Mouse (Mus musculus) splenic B cell, adult 2 months (primary cell): ENCODE results near the gene Snx9.

Source experiments
- DNase-seq: peaks from one replicate; pipeline ENCODE4 v3.0.0-alpha.2; 2011; ENCODE audit warnings: low read depth, low spot score
- H3K27me3 ChIP-seq: 2 replicates; pipeline ENCODE4 v1.6.1; 2012; ENCODE audit warnings: mild to moderate bottlenecking, low read length, moderate library complexity, mixed read lengths; ENCODE audit not compliant: control insufficient read depth, poor library complexity, insufficient read depth, severe bottlenecking
- H3K36me3 ChIP-seq: 2 replicates; pipeline ENCODE4 v1.6.1; 2012; ENCODE audit warnings: mild to moderate bottlenecking, low read length, moderate library complexity, mixed read lengths; ENCODE audit not compliant: control insufficient read depth, poor library complexity, insufficient read depth, severe bottlenecking

Gene Snx9

DNA sequence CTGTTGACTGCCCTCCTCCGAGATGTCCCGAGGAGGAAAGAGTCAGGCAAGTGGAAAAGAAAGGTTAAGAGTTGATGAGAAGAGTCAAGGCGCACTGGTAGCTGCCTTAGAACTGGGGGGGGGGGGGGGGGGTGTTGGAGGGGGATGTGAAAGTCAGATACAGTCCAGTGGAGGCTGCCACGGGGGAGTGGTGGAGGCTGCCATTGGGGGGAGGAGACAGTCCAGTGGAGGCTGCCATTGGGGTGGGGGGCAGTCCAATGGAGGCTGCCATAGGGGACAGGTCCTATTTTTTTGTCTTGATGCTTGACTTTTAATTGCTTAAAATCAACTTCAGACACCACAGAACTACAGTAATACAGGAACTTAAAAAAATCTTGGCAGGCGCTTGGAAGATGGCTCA is 91.0 kb downstream of the Snx9 start:
- Histone ChIP-seq H3K36me3 (peaks cover 2% of the 10 kb centered on the region), H3K27me3 (no peaks in the 10 kb centered on the region)
- DNase-seq, result peak; percentile 66

DNA sequence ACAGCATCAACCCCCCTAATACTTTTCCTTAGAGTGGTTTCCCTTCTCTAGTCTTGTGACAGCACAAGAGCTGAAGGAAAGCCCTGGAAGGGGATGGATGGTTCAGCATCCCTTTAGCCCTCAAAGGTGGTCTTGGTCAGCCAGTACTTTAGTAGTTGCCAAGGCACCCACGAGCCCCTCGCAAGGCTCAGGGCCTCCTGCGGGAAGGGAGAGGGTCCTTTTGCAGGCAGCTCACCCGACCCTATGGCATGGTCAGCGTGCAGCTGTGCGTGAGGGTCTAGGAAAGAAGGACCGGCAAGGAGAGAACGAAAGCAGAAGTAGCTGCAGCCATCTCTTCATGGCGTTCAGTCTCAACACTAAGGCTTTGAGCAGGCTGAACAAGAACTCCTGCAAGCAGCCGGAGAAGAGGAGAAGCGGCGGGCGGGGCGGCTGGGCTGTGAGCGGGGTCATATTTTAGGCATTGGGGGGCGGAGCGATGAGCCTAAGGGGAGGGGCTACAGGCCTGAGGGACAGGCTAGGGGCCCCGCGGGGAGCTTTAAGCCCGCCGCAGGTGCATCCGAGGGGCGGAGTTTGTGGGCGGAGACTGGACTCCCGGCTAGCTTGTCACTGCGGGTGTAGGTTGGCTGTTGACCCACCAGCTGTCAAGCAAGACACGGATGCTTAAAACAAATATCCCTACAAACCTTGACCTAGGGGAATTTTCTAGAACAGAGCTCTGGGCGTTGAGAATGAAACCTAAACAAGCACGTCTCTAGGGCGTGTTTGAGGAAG is 93.6 kb downstream of the Snx9 start:
- peak; percentile 96 for DNase-seq
- H3K27me3 ChIP-seq, result no peaks in the 10 kb centered on the region
- no peaks in the 10 kb centered on the region for H3K36me3 ChIP-seq

DNA sequence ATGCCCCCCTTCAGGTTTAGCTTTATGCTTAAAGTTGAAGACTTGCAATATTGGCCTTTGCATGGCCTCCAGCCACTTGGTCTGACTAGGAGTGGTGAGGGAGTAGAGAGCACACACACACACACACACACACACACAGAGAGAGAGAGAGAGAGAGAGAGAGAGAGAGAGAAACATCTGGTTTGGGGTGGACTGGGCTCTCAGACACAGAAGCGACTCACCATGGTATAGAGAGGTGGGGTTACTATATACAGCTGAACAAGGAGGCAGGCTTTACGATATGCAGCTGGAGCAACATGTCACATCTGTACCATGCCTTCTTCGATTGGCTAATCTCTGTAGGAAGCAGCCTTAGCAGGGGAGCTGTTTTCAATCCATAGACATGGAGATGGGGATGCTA is 94.6 kb downstream of the Snx9 start:
- Histone ChIP-seq H3K36me3 (no peaks in the 10 kb centered on the region), H3K27me3 (no peaks in the 10 kb centered on the region)
- DNase-seq, result no peak

DNA sequence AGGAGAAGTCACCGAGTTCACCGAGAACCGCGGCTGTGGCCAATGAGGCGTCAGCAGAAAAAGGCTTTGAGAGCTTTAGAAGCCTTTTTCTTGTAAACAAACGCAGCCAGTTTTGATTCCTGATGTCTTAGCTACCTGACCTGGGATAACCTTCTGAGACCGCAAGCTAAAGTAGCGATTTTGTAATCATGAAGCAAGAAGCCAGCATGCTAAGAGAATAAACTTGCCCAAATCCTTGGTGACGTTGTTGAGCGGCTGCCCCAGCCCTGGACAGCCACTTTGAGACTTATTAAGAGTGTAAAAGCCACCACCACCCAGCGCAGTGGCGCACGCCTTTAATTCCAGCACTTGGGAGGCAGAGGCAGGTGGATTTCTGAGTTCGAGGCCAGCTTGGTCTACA is 95.1 kb downstream of the Snx9 start:
- Histone ChIP-seq H3K36me3 (no peaks in the 10 kb centered on the region), H3K27me3 (no peaks in the 10 kb centered on the region)
- DNase-seq, result peak; percentile 60

DNA sequence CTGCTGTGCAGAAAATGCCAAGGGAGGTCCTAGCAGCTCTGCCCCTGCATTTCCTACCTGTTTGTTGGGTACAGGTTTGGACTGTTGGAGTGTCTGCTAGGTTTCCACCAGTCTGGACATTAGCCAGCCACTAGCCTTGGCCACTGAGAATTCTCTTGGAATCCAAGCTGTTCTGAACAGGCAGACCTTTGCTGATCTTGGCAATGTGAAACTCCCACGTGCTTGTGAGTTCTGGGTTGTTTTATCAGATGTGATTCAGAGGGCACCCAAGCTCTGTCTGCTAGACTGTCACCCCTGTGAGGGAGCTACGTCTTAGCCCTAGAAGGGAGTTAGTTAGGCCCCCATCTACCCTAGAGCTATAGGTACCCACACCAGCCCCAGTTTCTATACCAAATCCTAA is 96.3 kb downstream of the Snx9 start:
- DNase-seq, result no peak
- Histone ChIP-seq H3K27me3 (no peaks in the 10 kb centered on the region), H3K36me3 (no peaks in the 10 kb centered on the region)

DNA sequence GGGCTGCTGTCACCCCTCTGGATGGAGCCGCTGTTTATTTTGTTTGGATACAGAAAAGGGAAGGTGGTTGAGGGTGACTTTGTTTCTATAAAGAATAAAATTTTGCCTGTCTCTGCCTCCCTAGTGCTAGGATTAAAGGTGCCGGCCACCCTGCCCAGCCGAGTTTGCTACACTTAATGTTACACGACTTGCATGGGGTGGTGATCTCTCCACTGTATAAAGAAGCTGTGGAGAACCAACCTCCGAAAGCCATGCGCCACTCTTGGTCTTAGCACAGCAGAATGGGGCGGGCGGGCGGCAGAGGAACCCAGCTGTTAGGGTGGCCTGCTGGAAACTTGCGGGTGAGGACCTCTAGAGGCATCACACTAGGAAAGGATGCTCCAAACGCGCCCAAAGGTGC is 98.7 kb downstream of the Snx9 start:
- no peaks in the 10 kb centered on the region for H3K27me3 ChIP-seq
- H3K36me3 ChIP-seq, result no peaks in the 10 kb centered on the region
- DNase-seq, result no peak

DNA sequence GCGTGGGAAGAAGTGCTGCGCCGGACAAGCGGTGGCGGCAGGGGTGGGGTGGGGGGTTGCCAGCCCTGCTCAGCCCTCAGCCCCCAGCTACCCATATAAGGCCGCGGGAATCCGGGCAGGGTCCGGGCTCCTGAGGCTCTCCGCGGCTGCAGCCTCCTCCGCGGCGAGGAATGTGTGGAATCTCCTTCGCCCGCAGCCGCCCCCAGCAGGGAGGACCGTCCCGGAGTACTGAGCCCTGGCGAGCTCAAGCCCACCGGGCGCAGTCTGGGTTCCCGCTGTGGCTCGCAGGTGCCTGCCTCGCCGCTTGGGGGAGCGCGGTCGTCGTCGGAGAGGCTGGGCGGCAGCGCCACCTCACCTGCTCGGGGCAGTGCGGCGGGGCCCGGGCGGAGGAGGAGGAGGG is 99.7 kb downstream of the Snx9 start:
- H3K27me3 ChIP-seq, result no peaks in the 10 kb centered on the region
- DNase-seq, result peak; percentile 87

DNA sequence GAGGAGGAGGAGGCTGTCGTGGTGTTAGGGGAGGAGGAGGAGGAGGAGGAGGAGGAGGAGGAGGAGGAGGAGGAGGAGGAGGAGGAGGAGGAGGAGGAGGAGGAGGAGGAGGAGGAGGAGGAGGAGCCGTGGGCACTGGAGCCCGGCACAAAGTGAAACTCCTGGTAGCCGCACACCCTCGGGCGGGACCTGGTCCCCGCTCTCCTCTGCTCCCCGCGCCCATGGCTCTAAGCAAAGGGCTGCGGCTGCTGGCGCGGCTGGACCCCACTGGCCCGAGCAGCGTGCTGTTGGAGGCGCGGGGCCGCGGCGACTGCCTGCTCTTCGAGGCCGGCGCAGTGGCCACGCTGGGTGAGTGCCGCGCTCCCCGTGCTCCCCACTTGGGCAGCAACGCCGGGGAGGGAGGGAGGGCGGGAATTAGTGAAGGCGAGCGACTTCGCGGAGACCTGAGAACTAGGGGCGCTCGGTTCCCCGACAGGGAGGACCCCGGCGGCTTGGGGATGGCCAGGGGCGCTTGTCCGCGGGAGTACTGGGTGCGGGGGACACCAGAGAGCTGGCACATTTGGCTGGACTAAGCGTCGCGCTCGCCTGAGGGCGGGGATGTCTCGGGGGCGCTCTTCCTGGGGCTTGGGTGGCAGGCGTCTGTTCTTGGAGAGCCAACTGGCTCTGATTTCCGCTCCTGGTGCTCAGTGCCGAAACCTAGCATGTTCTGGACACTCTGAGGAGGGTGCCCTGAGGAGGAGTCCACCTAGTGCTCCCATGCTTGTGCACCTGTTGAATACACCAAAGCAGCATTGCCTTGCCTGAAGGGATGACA is 100.3 kb downstream of the Snx9 start, which contains the start of gene Synj2:
Gene Synj2 (plus strand): TSS at position 51 of the 814 bp plus-strand sequence.
- Histone ChIP-seq H3K36me3 (no peaks in the 10 kb centered on the region), H3K27me3 (no peaks in the 10 kb centered on the region)
- DNase-seq, result peak; percentile 65

More for the DNA sequence above, 99.7 kb downstream of the Snx9 start:
- H3K36me3 ChIP-seq, result no peaks in the 10 kb centered on the region

DNA sequence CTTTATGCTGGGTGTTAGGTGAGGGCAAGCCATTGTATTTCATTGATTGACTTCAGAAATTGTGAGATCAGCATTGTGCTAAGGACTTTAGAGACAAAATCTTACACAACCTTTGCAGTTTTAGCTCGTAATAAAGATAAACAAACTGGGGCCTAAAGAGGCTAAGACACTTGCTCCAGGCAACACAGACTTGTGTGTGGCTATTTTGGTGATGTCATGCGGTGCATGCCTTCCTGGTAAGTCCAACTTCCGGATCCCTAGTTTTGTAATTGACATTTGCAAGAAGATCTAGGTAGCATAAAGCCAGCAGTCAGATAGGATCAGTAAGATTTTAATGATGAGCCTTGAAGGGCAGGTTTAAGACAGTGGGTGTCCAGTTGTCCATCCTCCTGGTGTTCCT is 101.0 kb downstream of the Snx9 start:
- H3K36me3 ChIP-seq, result no peaks in the 10 kb centered on the region
- H3K27me3 ChIP-seq, result no peaks in the 10 kb centered on the region
- no peak for DNase-seq

DNA sequence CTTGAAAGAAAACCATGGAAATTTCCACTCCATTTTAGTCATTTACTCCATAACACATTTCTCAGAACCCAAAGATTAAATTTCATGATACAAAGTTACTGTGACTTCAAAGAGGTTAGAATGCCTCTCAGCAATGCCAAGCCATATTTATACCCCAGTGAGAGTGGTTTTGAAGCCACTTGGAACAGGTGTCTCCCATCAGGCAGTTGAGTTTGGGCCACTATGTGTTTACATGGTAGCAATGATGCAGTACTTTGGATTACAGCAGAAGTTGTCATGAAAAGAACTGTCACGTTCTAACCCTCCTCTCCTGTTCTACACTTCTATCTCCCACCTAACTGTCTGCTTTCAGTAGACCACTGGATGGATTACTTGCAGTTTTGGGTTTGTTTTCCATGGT is 101.9 kb downstream of the Snx9 start:
- Histone ChIP-seq H3K27me3 (no peaks in the 10 kb centered on the region), H3K36me3 (no peaks in the 10 kb centered on the region)
- no peak for DNase-seq

DNA sequence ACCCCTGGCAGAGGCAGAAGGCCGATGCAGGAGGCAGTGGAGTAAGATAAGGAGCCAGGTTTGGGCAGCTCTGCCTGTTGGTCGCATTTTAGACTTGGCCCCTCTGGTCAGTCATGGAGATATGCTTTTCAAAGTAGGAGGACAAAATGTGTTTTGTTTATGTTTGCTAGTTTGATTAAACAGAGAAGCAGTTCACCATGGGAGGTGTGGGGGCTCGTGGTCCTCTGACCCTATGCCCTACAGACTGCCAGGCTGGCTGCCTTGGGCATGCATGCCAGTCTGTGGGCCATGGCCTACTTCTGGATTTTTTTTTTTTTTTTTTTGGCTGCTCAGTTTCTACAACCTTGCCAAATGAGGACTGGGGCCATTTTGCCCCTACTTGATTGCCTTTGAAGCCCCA is 105.9 kb downstream of the Snx9 start:
- Histone ChIP-seq H3K36me3 (no peaks in the 10 kb centered on the region), H3K27me3 (no peaks in the 10 kb centered on the region)
- no peak for DNase-seq

DNA sequence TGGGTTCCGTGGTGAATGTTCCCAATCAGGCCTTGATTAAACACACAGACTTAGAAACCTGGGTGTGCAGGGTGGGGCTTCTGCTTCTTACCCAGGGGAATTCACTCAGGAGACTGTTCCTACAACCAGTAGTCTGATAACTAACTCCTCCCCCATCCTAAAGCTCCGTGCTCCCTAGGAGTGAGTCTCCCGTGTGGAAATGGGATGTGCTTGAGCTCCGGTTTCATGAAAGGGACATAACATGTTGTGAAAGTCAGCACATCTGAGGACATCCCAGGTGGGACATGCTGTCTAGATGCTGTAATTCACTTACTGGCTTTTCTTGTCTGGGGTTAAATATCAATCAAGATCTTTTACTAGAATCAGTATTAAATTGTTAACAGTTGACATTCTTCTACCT is 111.3 kb downstream of the Snx9 start:
- H3K27me3 ChIP-seq, result no peaks in the 10 kb centered on the region
- no peak for DNase-seq
- no peaks in the 10 kb centered on the region for H3K36me3 ChIP-seq

DNA sequence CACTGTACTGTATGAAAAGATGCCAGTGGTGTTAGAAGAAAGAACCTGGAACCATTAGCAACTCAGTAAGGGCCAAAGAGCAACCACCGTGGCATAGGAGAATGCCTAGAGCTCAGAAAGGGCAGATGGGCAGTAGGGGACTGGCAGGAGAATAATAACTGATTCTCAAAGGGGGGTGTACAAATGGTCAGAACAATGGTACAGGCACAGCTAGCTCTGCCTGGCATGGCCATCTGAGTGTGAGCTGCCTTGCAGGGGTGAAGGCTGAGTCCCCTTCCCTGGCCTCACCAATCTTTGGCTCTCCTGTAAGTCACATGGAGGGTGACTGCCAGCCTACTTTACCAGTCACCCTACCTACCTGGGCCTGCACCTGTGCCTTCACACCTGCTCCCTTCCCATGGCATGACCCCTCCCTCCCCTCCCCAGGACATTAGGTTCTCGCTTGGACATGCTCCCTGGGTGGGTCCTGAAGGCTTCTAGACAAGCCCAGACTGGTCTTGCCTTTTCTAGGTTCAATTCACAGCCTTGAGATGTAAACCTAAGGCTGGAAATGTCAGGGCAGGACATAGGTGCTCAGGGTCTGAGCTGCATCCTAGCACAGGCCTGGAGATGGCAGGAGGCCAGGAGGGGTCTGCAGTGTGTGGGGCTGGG is 115.3 kb downstream of the Snx9 start:
- H3K27me3 ChIP-seq, result no peaks in the 10 kb centered on the region
- H3K36me3 ChIP-seq, result no peaks in the 10 kb centered on the region
- DNase-seq, result no peak

DNA sequence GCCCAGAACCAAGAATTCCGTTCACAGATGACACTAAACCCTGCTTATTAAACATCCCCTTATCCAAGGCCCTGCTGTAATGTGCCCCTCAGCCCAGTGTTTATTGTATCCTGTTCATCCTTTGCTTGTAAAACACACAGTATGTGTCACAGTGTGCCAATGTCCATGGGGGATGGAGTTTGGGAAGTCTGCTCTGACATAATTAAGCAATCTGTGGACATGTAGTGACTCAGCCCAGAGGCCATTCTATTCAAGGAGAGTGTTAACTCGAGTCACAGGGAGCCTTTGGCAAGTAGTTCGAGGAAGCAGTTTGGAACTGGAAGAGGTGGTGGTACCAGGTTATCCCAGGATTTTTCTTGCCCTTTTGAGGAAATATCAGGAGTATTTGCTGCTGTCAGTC is 116.0 kb downstream of the Snx9 start:
- no peaks in the 10 kb centered on the region for H3K27me3 ChIP-seq
- no peak for DNase-seq

DNA sequence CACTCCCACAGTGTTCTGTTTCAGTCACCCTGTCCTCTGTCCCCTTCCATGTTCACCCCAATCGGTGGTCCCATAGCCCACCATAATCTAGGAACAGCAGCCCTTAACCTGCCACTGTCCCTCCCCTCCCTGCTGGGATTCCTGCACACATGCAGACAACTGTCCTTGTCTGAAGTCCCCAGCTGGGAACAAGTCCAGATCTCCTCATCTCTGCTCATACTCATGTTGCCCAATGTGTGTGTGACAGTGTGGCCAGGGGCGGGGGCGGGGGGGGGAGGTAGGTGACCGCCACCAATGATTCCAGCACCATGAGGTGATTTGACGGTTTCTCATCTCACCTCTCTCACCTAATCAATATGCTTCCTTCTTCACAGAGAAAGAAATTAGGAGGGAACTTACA is 117.1 kb downstream of the Snx9 start:
- no peak for DNase-seq
- Histone ChIP-seq H3K27me3 (no peaks in the 10 kb centered on the region), H3K36me3 (no peaks in the 10 kb centered on the region)

More for the DNA sequence above, 116.0 kb downstream of the Snx9 start:
- no peaks in the 10 kb centered on the region for H3K36me3 ChIP-seq
